Mouse (Mus musculus): ENCODE measurements around the gene Tecpr2.

Gene Tecpr2

GRCm38 (mm10) chr12:111008500-111009490 is 119.7 kb downstream of the Tecpr2 start:
- DNase-seq = no peak

DNA sequence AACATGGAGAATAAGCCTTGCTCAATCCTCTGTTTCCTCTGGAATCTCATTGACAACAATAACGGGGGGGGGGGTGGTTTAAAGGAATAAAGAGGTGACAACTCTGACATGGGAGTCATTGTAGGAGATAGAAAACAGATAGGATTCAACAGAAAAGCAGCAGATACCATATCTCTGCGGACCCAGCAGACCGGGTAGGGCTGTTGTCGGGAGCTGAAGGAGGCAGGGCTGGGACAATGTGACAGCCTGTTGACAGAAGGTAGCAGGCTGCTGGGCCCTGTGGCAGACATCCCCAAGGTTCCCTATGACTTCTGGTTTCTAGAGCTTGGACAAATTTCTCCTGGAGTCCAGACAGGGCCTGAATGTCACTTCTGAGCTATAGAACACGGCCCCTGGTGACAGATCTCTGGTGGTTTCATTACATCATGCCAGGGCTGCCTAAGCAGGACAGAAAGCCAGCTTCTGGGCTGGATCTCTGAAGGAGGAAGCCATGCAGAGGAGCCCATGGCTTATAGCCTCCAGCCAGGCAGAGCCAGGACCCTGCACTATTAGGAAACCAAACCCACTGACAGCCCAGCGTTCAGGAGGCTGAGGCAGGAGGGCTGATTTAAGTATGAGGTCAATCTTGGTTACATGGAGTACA is 120.7 kb downstream of the Tecpr2 start:
- DNase-seq = no peak

- DNase-seq = no peak
These were observed 127.7 kb downstream of the Tecpr2 start for GRCm38 (mm10) chr12:111016807-111017206.

GRCm38 (mm10) chr12:111018068-111018467 is 129.0 kb downstream of the Tecpr2 start:
- no peak for DNase-seq

DNA sequence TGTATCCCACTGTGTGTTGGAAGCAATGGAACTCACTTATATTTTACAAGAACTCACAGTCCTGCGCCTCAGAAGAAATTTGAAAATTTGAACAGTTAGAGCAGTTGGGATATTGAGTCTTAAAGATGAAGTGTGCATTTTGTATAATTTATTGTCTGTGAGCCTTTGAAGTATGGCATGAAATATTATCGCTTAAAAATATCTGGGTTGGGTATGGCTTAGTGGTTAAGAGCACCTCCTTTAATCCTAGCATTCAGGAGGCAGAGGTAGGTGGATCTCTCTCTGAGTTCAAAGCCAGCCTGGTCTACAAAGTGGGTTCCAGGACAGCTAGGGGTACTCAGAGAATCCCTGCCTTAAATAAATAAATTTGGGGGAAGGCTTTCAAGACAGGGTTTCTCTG is 130.0 kb downstream of the Tecpr2 start:
- no peak for DNase-seq

GRCm38 (mm10) chr12:111021138-111021537 is 132.1 kb downstream of the Tecpr2 start:
- DNase-seq = no peak

GRCm38 (mm10) chr12:111021577-111021976 is 132.5 kb downstream of the Tecpr2 start:
- no peak for DNase-seq
